Comparison of ENCODE assay signal across 8 mouse cellular contexts in genomic region chr13:45963497-45964330, GRCm38 (mm10). TPM values are rescaled to one million over a fixed set of nuclear protein-coding genes. Genes with fewer than 3 reads are reported as not detected.
DNase-seq lines count a peak whose midpoint lies in the region; ATAC-seq and TF ChIP-seq lines count a peak whose summit lies in the region.

No protein-coding gene starts in this region.

- H3K27me3 ChIP-seq in G1E (ENCODE audit: insufficient read depth, low read length), result no peaks in the 10 kb centered on the region
- peaks cover 57% of the 10 kb centered on the region for H3K27me3 ChIP-seq in hindbrain, embryonic 10.5 days (ENCODE audit: insufficient read depth, poor library complexity, severe bottlenecking)

- H3K36me3 ChIP-seq in G1E (replicated peaks), result peaks cover 14% of the 10 kb centered on the region
- H3K36me3 ChIP-seq in hindbrain, embryonic 10.5 days, result no peaks in the 10 kb centered on the region

- peaks cover 40% of the 10 kb centered on the region for H3K4me1 ChIP-seq in G1E (ENCODE audit: insufficient read depth, low read depth, low read length)
- H3K4me1 ChIP-seq in hindbrain, embryonic 10.5 days (replicated peaks), result peaks cover 67% of the 10 kb centered on the region

- DNase-seq in G1E (ENCODE audit: low spot score), result peak; percentile 48
- peak; percentile 87 for DNase-seq in cerebellum, adult 18-20 months
- DNase-seq in forelimb bud, embryonic 11.5 days (ENCODE audit: low read depth, low spot score), result peak; percentile 39
- DNase-seq in hindbrain, embryonic 10.5 days (ENCODE audit: low spot score), result peak; percentile 79
- DNase-seq in layer of hippocampus, postnatal 36 days, result peak; percentile 71 to 77
- peak; percentile 86 for DNase-seq in lung, postnatal 25 days (ENCODE audit: low spot score)
- peak; percentile 58 for DNase-seq in retina, adult 2 months (ENCODE audit: low read depth, low spot score)
- peak; percentile 71 for DNase-seq in thymus, postnatal 25 days

- peak overlapping the region; percentile 95 for H3K27ac ChIP-seq in hindbrain, embryonic 10.5 days

- ATAC-seq in G1E (ENCODE audit: extremely low read depth, insufficient number of reproducible peaks, low FRiP score, poor library complexity, severe bottlenecking), result no peak

- no peak for TF ChIP-seq CTCF in G1E (IDR thresholded peaks at IDR 0.05; ENCODE audit: low read depth, low read length)

- WGBS in hindbrain, embryonic 10.5 days, result under 1% methylated on average over 91 of the region's 95 CpGs

- no peaks in the 10 kb centered on the region for H3K9me3 ChIP-seq in G1E (replicated peaks)
- no peaks in the 10 kb centered on the region for H3K9me3 ChIP-seq in hindbrain, embryonic 10.5 days

- H3K4me3 ChIP-seq in G1E (ENCODE audit: low read depth, low read length), result peak overlapping the region; percentile 87
- H3K4me3 ChIP-seq in hindbrain, embryonic 10.5 days, result peak overlapping the region; percentile 78

RNA-seq across cellular contexts. Expression of gene Atxn1, which starts 1.1 kb away (rescaled TPM):
- total RNA-seq in G1E (2014; fragmentation: Nextera tagmentation) (45.0 and 61.0 TPM in 2 replicates), G1E (2017) (25.0 and 27.9 TPM in 2 replicates)
- 7.8 and 9.4 TPM in 2 replicates for polyA plus RNA-seq in G1E (2012)
- polyA plus RNA-seq in hindbrain, embryonic 10.5 days (2016; fragmentation: Nextera tagmentation; extraction: Ambion mirVana), result 1.7 and 2.4 TPM in 2 replicates
- total RNA-seq in layer of hippocampus, postnatal 36 days (2021), result 100 to 1,000 TPM; 126 to 156 TPM
